Mouse (Mus musculus) CD4-positive, CD25-positive, alpha-beta regulatory T cell (primary cell): Measurements from ENCODE around the gene Nebl. TPM values are rescaled to one million over a fixed set of nuclear protein-coding genes. Genes with fewer than 3 reads are reported as not detected.

Source experiments
- polyA plus RNA-seq: library from polyadenylated mRNA; unstranded; fragments of 100-300 nt; shearing (Covaris generic); gene quantifications from one replicate; pipeline ENCODE4 v1.2.1, GENCODE M21; 2017

Nebl gene
- polyA plus RNA-seq: 3.1 TPM

DNA sequence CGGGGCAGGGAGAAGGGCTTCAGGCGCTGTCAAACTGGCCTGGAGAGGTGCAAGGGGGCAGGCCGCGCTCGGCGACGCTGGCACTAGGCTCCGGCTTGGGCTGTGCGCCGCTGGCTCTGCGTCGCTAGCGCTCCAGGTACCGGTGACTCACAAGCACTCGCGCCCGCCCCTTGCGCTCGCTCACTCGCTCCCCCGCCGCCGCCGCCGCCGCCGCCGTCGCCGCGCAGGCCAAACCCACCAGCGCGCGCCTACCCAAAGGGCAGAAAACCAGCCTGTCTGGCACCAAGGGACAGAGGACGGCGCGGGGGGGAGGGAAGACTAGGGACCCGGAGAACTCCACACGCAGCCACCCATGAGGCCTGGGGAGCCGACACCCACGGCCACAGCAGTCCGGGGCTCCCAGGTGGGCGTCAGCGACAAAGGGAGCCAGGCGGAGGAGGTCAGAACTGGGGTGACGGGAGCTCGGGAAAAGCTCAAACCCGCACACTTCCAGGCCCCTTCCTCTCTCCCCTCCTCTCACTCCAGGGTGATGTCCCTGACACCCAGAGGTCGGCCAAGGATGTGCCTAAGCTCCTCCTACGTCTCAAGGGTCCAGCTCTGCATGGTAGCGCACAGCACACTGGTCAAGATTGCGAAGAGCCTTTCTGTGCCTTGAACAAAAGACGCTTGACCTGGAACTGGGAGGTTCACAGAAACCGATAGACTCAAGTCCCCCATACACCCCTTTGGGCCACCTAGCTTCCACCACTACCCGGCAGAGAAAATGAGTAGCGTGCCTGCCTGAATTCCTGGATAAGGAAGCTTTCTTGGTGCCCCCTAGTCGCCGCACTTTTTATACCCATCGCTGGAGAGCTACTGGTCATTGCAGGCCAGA is at the start of gene Nebl:
Nebl (minus strand) TSS at position 508 of the 874 bp plus-strand sequence.

